Mouse (Mus musculus) C2C12 (cell line): ENCODE measurements around the gene Rnf41. TPM values are rescaled to one million over a fixed set of nuclear protein-coding genes. Genes with fewer than 3 reads are reported as not detected.

Experiments used
- H3K27me3 ChIP-seq: one replicate; pipeline ENCODE4 v1.6.1; 2011; ENCODE audit not compliant: control insufficient read depth, insufficient read depth, insufficient read length
- H3K36me3 ChIP-seq: one replicate; pipeline ENCODE4 v1.6.1; 2011; ENCODE audit not compliant: control insufficient read depth, insufficient read depth
- H3K4me3 ChIP-seq: one replicate; pipeline ENCODE4 v1.5.1; 2011; ENCODE audit warnings: mild to moderate bottlenecking, control low read depth; ENCODE audit not compliant: poor library complexity, insufficient read depth, severe bottlenecking
- H3K79me2 ChIP-seq: one replicate; pipeline ENCODE4 v1.6.1; 2011; ENCODE audit not compliant: control insufficient read depth, insufficient read depth
- H3K79me3 ChIP-seq: one replicate; pipeline ENCODE4 v1.6.1; 2011; ENCODE audit warnings: low read depth, control low read depth
- H3ac ChIP-seq: one replicate; pipeline ENCODE3; 2011; ENCODE audit warnings: low read depth; ENCODE audit not compliant: control insufficient read depth, insufficient read length
- CEBPB ChIP-seq: IDR thresholded peaks from one replicate; pipeline ENCODE4 v1.6.1; 2011; ENCODE audit warnings: low read depth, mild to moderate bottlenecking, control low read depth, moderate library complexity
- CTCF ChIP-seq: IDR thresholded peaks from one replicate; pipeline ENCODE4 v1.5.1; 2011; ENCODE audit not compliant: control insufficient read depth, insufficient read depth, insufficient read length
- FOSL1 ChIP-seq: IDR thresholded peaks from one replicate; pipeline ENCODE4 v1.8.0; 2011; ENCODE audit warnings: mild to moderate bottlenecking, low read length; ENCODE audit not compliant: poor library complexity, insufficient read depth, severe bottlenecking
- MAX ChIP-seq: IDR thresholded peaks from one replicate; pipeline ENCODE4 v1.6.1; 2011; ENCODE audit warnings: mild to moderate bottlenecking, control low read depth
- MYOD1 ChIP-seq: IDR thresholded peaks from one replicate; pipeline ENCODE4 v1.6.1; 2011; ENCODE audit warnings: low read depth; ENCODE audit not compliant: control insufficient read depth, insufficient read length
- MYOG ChIP-seq: IDR thresholded peaks from one replicate; pipeline ENCODE4 v1.6.1; 2011; ENCODE audit not compliant: control insufficient read depth, insufficient read length; ENCODE audit errors: extremely low read depth
- USF1 ChIP-seq: IDR thresholded peaks from one replicate; pipeline ENCODE4 v1.6.1; 2011; ENCODE audit warnings: low read depth, mild to moderate bottlenecking, control low read depth, moderate library complexity
- polyA plus RNA-seq: library from polyadenylated mRNA; unstranded; fragments of >200 nt; fragmentation: generic; extraction: Trizol; gene quantifications from one replicate; pipeline ENCODE4 v1.2.1, GENCODE M21; 2012; ENCODE audit warnings: missing spikeins

Gene Rnf41
- polyA plus RNA-seq, 1 experiment, result 34.0 TPM

GRCm38 (mm10) chr10:128400338-128400737 is 11.1 kb upstream of the Rnf41 start:
- no peak overlapping the region for H3K4me3 ChIP-seq
- H3K79me2 ChIP-seq, result no peaks in the 10 kb centered on the region
- H3ac ChIP-seq, result no peak overlapping the region
- no peaks in the 10 kb centered on the region for H3K79me3 ChIP-seq
- no peaks in the 10 kb centered on the region for H3K27me3 ChIP-seq
- TF ChIP-seq USF1, result no peak
- no peak for TF ChIP-seq MYOD1
- TF ChIP-seq FOSL1, result no peak
- no peak for TF ChIP-seq MYOG
- no peak for TF ChIP-seq CTCF
- TF ChIP-seq MAX, result no peak
- no peak for TF ChIP-seq CEBPB
- peaks cover 17% of the 10 kb centered on the region for H3K36me3 ChIP-seq

GRCm38 (mm10) chr10:128401056-128401455 is 10.4 kb upstream of the Rnf41 start, which contains the start of gene Slc39a5:
Gene Slc39a5 (minus strand): TSS chr10:128401229.
- Histone ChIP-seq H3K4me3 (no peak within 1 kb of the TSS), H3ac (no peak within 1 kb of the TSS)

DNA sequence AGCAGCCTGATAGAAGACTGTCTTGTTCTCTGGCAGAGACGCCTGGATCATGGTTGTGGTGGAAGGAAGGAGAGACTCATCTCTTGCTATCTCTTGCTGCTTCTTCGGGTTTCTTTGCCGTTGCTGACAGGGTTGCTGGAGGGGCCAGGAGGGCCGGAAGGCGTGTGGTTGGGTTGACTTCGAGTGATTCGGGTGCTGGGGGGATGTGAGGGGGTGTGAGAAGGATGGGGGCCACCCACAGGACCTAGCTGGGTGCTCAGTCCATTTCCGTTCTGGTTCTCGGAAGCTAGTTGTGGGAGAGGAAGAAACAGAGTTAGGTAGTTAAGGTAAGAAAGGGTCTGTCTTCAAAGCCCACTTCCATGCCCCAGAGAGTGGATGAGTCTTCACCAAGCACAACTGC is 9.8 kb upstream of the Rnf41 start:
- H3K4me3 ChIP-seq, result no peak overlapping the region
- no peaks in the 10 kb centered on the region for H3K79me2 ChIP-seq
- no peak overlapping the region for H3ac ChIP-seq
- H3K27me3 ChIP-seq, result no peaks in the 10 kb centered on the region
- peaks cover 16% of the 10 kb centered on the region for H3K36me3 ChIP-seq
- H3K79me3 ChIP-seq, result no peaks in the 10 kb centered on the region
- TF ChIP-seq CTCF, result no peak
- TF ChIP-seq MAX, result no peak
- TF ChIP-seq USF1, result no peak
- TF ChIP-seq CEBPB, result no peak
- no peak for TF ChIP-seq MYOD1
- TF ChIP-seq FOSL1, result no peak
- TF ChIP-seq MYOG, result no peak

More at GRCm38 (mm10) chr10:128401056-128401455, 10.4 kb upstream of the Rnf41 start, which contains the start of gene Slc39a5:
- Histone ChIP-seq H3K36me3 (peaks cover 15% of the 10 kb centered on the region), H3K79me2 (no peaks in the 10 kb centered on the region), H3K27me3 (no peaks in the 10 kb centered on the region), H3K79me3 (no peaks in the 10 kb centered on the region)
- no peak for TF ChIP-seq CTCF
- no peak for TF ChIP-seq MAX
- TF ChIP-seq CEBPB, result no peak

- no peak for TF ChIP-seq MYOG
- TF ChIP-seq MYOD1, result no peak
- no peak for TF ChIP-seq CTCF
- no peak for TF ChIP-seq MAX
- TF ChIP-seq USF1, result no peak
- TF ChIP-seq FOSL1, result no peak
- no peak for TF ChIP-seq CEBPB
- Histone ChIP-seq H3K79me2 (peaks cover 11% of the 10 kb centered on the region), H3K79me3 (no peaks in the 10 kb centered on the region), H3K36me3 (peaks cover 24% of the 10 kb centered on the region), H3K27me3 (no peaks in the 10 kb centered on the region), H3K4me3 (no peak overlapping the region), H3ac (no peak overlapping the region)
Observed at GRCm38 (mm10) chr10:128403931-128404330, 7.5 kb upstream of the Rnf41 start.

GRCm38 (mm10) chr10:128408591-128409535 is 2.6 kb upstream of the Rnf41 start:
- Histone ChIP-seq H3K4me3 (peak overlapping the region; percentile 84), H3K36me3 (peaks cover 31% of the 10 kb centered on the region), H3K79me2 (peaks cover 47% of the 10 kb centered on the region), H3K79me3 (peaks cover 22% of the 10 kb centered on the region), H3ac (peak overlapping the region; percentile 79), H3K27me3 (no peaks in the 10 kb centered on the region)
- TF ChIP-seq CTCF (no peak), MYOD1 (no peak), USF1 (no peak), CEBPB (no peak), MAX (no peak), MYOG (no peak), FOSL1 (no peak)
